10 mouse cellular contexts compared by ENCODE assay signal in the genomic region with DNA sequence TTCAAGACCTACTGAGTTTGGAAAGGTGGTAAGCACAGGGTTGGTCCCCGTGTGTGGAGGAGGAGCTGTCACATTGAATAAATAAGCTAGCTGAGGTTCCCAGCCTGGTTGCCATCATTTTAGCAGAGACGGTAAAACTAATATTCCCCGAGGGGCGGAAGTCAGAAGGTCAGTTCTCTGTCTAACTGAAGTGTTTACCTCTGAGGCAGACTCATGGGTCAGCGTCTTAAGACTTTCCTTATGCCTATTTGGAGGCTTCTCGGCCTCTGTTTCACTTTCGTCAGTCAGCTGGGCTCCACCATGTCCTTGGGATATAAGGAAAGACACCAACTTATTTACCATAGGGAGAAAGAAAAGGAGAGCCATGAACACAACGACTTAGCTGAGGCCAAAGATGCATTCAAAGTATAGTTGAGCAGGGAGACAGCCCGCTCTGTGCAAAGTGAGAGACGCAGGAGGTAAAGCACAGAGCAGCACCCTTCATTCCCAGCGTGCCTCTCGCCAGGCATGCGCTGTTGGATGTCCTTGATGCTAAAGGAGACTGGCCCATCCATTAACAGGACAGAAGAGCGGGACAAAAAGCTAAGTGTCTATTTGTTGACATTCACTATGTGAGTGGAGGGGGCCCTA.
DNase-seq lines count a peak whose midpoint lies in the region; ATAC-seq lines count a peak whose summit lies in the region.
"Had no signal": no experiment of that assay in that cellular context is flagged by ENCODE, and none has a peak within 500 bp of the region (broad histone marks: within the 10 kb centered on the region; RNA-seq: fewer than 3 reads in every experiment).

No protein-coding gene starts in this region.

- no peaks in the 10 kb centered on the region for H3K27me3 ChIP-seq in heart, embryonic 15.5 days
- no peaks in the 10 kb centered on the region for H3K27me3 ChIP-seq in intestine, embryonic 15.5 days (replicated peaks)

- DNase-seq in heart, postnatal 36 days, result no peak
- peak; percentile 14 for DNase-seq in MN1 (ENCODE audit: low spot score)
- peak; percentile 87 for DNase-seq in embryo, embryonic 10.5 days (ENCODE audit: low spot score)
- DNase-seq in cerebellum, postnatal 4 days (ENCODE audit: low spot score in 2 of 2), result no peak
- no peak for DNase-seq in thymus, adult 18-20 months
- DNase-seq: gastrocnemius, postnatal 36 days; liver, postnatal 0 days had no signal

- 65% methylated on average over 14 of the region's 14 CpGs for WGBS in heart, embryonic 15.5 days
- WGBS in intestine, embryonic 15.5 days, result 42% methylated on average over 14 of the region's 14 CpGs

- intact Hi-C loops in heart, postnatal 36 days (cut with DNase I), result no loop called here

- ATAC-seq in heart, embryonic 15.5 days (replicated peaks; ENCODE audit: insufficient number of reproducible peaks, insufficient read depth, low FRiP score, low read depth), result no peak
- ATAC-seq in intestine, embryonic 15.5 days, result no peak
- no peak for ATAC-seq in megakaryocyte progenitor cell, adult 5-6 weeks (replicated peaks; ENCODE audit: poor library complexity)
- ATAC-seq: liver, postnatal 0 days had no signal

- no peaks in the 10 kb centered on the region for H3K36me3 ChIP-seq in heart, embryonic 15.5 days
- no peaks in the 10 kb centered on the region for H3K36me3 ChIP-seq in intestine, embryonic 15.5 days

- no peak overlapping the region for H3K9ac ChIP-seq in heart, embryonic 15.5 days
- no peak overlapping the region for H3K9ac ChIP-seq in intestine, embryonic 15.5 days
- H3K9ac ChIP-seq: liver, postnatal 0 days had no signal

- no peak overlapping the region for H3K4me3 ChIP-seq in heart, embryonic 15.5 days
- no peak overlapping the region for H3K4me3 ChIP-seq in intestine, embryonic 15.5 days (replicated peaks)

- peak overlapping the region; percentile 31; the same call in 1 of the 2 replicates for H3K4me2 ChIP-seq in heart, embryonic 15.5 days
- H3K4me2 ChIP-seq in intestine, embryonic 15.5 days (replicated peaks), result peak overlapping the region; percentile 26; the same call in 1 of the 2 replicates

- no peak overlapping the region for H3K27ac ChIP-seq in heart, embryonic 15.5 days
- peak overlapping the region; percentile 40; the same call in 1 of the 2 replicates for H3K27ac ChIP-seq in intestine, embryonic 15.5 days

- peaks cover 10% of the 10 kb centered on the region; the same call in 1 of the 2 replicates for H3K4me1 ChIP-seq in heart, embryonic 15.5 days (replicated peaks)
- H3K4me1 ChIP-seq in intestine, embryonic 15.5 days (replicated peaks), result peaks cover 8% of the 10 kb centered on the region; the same call in 1 of the 2 replicates

- no peaks in the 10 kb centered on the region for H3K9me3 ChIP-seq in heart, embryonic 15.5 days (replicated peaks)
- H3K9me3 ChIP-seq in intestine, embryonic 15.5 days, result no peaks in the 10 kb centered on the region

Comparison
In these comparisons a context has a peak if more than half of its experiments do, and no peak if none do; other contexts are left out.
1. DNase-seq: peak in MN1 (single experiment) and embryo, embryonic 10.5 days (single experiment); none in heart, postnatal 36 days (0 of 2), cerebellum, postnatal 4 days (0 of 2) and thymus, adult 18-20 months (0 of 2).